Mouse (Mus musculus) MEL-GATA-1-ER (cell line): ENCODE results near the gene Gm9922.

Source experiments
- DNase-seq: peaks from one replicate; pipeline ENCODE4 v3.0.0-alpha.2; 2012; ENCODE audit warnings: low read depth; ENCODE audit errors: extremely low read depth

The Gm9922 gene

DNA sequence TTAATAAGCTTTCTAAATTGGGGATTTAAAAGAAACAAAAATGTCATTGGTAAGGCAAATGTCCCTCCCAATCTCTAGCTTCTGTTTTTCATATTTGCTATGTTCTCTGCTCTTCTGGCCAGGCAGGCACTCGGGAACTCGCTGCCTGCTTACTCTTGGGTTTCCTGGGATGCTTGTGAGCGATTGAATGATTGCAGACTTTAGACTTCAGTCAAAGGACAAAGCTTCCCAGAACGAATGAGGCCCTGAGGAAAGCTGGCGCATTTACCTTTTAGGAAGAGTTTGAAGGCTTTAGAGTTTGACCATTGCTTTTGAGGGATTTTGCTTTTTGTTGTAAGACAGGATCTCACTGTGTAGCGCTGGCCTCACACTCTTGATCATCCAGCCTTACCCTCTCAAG, 41.9 kb downstream of the Gm9922 start:
- no peak for DNase-seq
